Mouse (Mus musculus) thymus, postnatal 14 days (tissue): Measurements from ENCODE around the gene Smim5.
"Not testable (repeated sequence)": the region's sequence is repeated elsewhere in the genome, so short reads cannot be mapped to it uniquely, and the experiment has no call there.

Experiments
- DNase-seq: peaks from one replicate; pipeline ENCODE4 v3.0.0; 2021

The Smim5 gene

GRCm38 (mm10) chr11:115899486-115900266 lies at the start of gene Smim5:
Gene Smim5, plus strand, starts transcription at chr11:115899966.
- peak; percentile 64 for DNase-seq

GRCm38 (mm10) chr11:115854674-115855073 lies 45.1 kb upstream of the Smim5 start:
- DNase-seq = no peak

- DNase-seq = not testable (repeated sequence)
Measured at GRCm38 (mm10) chr11:115857146-115857545, 42.6 kb upstream of the Smim5 start.

GRCm38 (mm10) chr11:115857936-115858335 lies 41.8 kb upstream of the Smim5 start:
- no peak for DNase-seq

GRCm38 (mm10) chr11:115858354-115858753 lies 41.4 kb upstream of the Smim5 start, which contains the start of gene Myo15b:
Gene Myo15b, plus strand, starts transcription at chr11:115858406.
- DNase-seq = no peak

- peak; percentile 89 for DNase-seq
Measured at GRCm38 (mm10) chr11:115859143-115859945, 40.4 kb upstream of the Smim5 start.

- DNase-seq = no peak
Measured at GRCm38 (mm10) chr11:115863895-115864294, 35.9 kb upstream of the Smim5 start.

- no peak for DNase-seq
Measured at GRCm38 (mm10) chr11:115869393-115869792, 30.4 kb upstream of the Smim5 start.

GRCm38 (mm10) chr11:115872437-115872836 lies 27.3 kb upstream of the Smim5 start:
- no peak for DNase-seq

- DNase-seq = no peak
Measured at GRCm38 (mm10) chr11:115875935-115876334, 23.8 kb upstream of the Smim5 start.

- DNase-seq = no peak
Measured at GRCm38 (mm10) chr11:115876438-115876837, 23.3 kb upstream of the Smim5 start.

GRCm38 (mm10) chr11:115877174-115877755 lies 22.5 kb upstream of the Smim5 start:
- peak; percentile 31 for DNase-seq

GRCm38 (mm10) chr11:115878071-115878470 lies 21.7 kb upstream of the Smim5 start:
- no peak for DNase-seq

GRCm38 (mm10) chr11:115881002-115881401 lies 18.8 kb upstream of the Smim5 start:
- peak; percentile 57 for DNase-seq

GRCm38 (mm10) chr11:115883251-115883650 lies 16.5 kb upstream of the Smim5 start:
- DNase-seq = no peak

GRCm38 (mm10) chr11:115884361-115884760 lies 15.4 kb upstream of the Smim5 start:
- DNase-seq = no peak

GRCm38 (mm10) chr11:115885281-115885680 lies 14.5 kb upstream of the Smim5 start:
- DNase-seq = no peak

GRCm38 (mm10) chr11:115886446-115886845 lies 13.3 kb upstream of the Smim5 start:
- DNase-seq = no peak

GRCm38 (mm10) chr11:115888020-115888419 lies 11.7 kb upstream of the Smim5 start:
- no peak for DNase-seq

- no peak for DNase-seq
Measured at GRCm38 (mm10) chr11:115889159-115889558, 10.6 kb upstream of the Smim5 start.

- DNase-seq = no peak
Measured at GRCm38 (mm10) chr11:115892213-115892612, 7.6 kb upstream of the Smim5 start.

GRCm38 (mm10) chr11:115893071-115893470 lies 6.7 kb upstream of the Smim5 start:
- no peak for DNase-seq

- DNase-seq = peak; percentile 82
Measured at GRCm38 (mm10) chr11:115894755-115895520, 4.8 kb upstream of the Smim5 start.
